Mouse (Mus musculus) layer of hippocampus, adult 9-11 months (tissue): ENCODE data around the gene Ear6.

Experiments used
- DNase-seq: peaks from one replicate; pipeline ENCODE4 v3.0.0; 2022

Gene Ear6

DNA sequence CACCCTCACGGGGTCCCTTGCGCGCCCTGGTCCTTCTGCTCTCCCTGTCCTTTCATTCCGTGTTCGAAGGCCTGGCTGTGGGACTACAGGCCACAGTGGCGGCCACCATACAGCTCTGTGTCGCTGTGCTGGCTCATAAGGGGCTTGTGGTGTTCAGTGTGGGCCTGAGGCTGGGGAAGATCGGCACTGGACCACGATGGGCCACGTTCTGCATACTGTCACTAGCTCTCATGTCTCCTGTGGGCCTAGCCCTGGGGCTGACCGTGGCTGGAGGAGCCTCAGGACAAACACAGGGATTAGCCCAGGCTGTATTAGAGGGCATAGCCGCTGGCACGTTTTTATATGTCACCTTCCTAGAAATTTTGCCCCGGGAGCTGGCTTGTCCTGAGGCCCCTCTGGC lies 41.6 kb downstream of the Ear6 start:
- DNase-seq = no peak

GRCm38 (mm10) chr14:51896019-51896418 lies 42.5 kb downstream of the Ear6 start:
- no peak for DNase-seq

DNA sequence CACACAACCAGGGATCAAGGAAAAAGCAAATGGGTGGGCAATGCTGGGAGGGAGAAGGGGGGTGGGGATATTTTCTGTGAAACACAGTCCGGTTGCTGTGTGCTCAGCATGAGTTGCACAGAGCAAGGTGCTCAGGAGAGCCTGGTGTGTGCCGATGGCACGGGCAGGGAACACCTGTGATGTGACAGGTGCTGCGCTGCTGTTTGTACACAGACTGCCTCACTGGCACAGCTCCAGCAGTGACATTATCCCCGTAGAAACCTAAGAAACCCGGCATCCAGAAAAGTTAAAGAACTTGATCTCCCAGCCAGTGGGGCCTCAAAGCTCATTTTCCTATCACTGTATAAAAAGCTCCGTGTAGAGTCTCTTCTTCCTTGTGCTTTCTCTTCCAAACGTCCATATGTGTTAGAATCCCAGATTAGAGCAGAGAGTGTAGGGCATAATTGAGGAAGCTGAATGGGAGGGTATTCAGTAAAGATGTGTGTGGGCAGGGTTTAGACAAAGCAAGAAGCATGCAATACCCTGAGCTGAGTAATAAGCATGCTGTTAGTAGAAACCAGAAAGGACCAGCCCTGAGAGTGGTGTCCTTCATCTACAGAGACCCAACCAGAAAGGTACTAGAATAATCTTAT lies 43.2 kb downstream of the Ear6 start:
- DNase-seq = no peak

GRCm38 (mm10) chr14:51899351-51899750 lies 45.9 kb downstream of the Ear6 start:
- DNase-seq = no peak

DNA sequence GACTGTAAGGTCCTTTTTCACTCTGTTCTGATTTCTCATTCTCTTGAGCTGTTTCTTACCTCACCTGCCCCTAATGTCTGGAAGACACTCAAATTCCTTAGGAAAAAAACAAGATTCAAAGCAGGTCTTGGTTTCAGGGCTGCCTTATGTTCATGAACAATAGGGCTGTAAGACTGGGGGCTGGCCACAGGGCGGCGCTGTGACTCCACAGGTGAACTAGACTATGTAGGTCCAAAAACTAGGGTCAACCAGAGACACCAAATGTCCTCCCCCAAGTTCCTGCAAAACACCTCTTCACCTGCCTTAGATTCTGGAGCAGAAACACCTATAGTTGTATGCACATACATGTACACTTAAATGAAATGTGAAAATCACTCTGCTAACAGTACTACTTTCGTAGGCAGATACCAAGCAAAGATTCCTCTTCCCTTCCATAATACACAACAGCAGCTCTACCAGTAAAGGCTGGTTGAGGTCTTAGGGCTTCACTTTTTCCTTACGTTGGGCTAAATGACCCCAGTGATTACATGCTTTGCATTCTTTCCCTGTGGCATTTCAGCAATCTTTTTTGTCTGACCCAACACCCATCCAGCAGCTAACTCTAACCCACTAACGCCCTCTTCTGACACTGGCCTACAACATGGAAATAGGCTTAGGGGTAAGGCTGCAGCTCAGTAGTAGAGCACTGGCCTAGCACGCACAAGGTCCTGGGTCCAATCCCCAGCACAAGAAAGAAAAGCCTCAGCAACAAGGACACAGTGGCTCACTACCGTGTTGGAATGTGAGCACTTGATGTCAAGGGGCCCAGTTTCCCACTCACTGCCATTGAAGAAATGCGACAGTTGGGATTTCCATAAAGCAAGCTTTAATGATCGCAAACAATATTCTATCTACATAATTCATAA lies 49.6 kb downstream of the Ear6 start:
- no peak for DNase-seq

- DNase-seq = no peak
These were observed 50.3 kb downstream of the Ear6 start for GRCm38 (mm10) chr14:51903782-51904181.
